Mouse (Mus musculus): Measurements from ENCODE around the gene Mthfd1l. TPM values are rescaled to one million over a fixed set of nuclear protein-coding genes. Genes with fewer than 3 reads are reported as not detected.

The Mthfd1l gene
- total and polyA plus RNA-seq, 3 experiments, result 53.4 to 237 (median 89.6) TPM

DNA sequence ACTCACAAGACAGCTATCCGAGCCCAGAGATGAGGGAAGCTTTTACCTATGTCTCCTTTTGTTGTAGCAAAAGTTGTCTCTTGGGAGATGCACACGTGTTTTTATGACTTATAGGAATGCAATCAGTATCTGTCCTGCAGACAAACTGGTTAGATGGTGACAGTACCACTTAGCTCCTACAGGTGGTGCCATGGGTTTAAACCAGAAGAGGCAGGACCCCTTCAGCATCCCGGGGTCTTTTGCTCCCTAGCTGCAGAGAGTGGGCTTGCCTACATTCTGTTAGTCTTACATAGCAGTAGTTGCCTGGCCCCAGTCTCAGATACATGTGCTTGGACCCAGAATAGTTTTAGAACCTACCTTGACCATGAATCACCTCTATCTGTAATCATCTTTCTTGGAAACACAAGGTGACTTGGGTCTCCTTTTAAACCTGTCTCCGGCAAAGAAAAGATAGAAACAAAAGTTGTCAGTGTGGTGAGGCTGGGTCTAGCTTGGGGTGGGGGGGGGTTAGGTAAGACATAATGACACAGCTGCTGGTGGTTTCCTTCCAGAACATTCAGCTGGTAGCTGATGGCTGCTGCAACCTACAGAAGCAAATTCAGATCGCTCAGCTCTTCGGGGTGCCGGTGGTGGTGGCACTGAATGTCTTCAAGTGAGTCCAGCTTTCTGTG lies 116.0 kb downstream of the Mthfd1l start:
- Histone ChIP-seq H3K36me3 (replicated peaks) (peaks cover 95% of the 10 kb centered on the region), H3K27me3 (ENCODE audit: insufficient read depth, low read length) (no peaks in the 10 kb centered on the region), H3K9me3 (replicated peaks) (no peaks in the 10 kb centered on the region), H3K4me1 (ENCODE audit: insufficient read depth, low read depth, low read length) (no peaks in the 10 kb centered on the region), H3K4me3 (ENCODE audit: low read depth, low read length) (no peak overlapping the region)
- DNase-seq (ENCODE audit: low spot score) (peak; percentile 6), ATAC-seq (ENCODE audit: extremely low read depth, insufficient number of reproducible peaks, low FRiP score, poor library complexity, severe bottlenecking) (no peak)
- TF ChIP-seq GATA1 (IDR thresholded peaks at IDR 0.05; ENCODE audit: borderline replicate concordance, low read length), result no peak
- no peak for TF ChIP-seq GATA2 (IDR thresholded peaks at IDR 0.05; ENCODE audit: borderline replicate concordance, low read depth, low read length)
- no peak for TF ChIP-seq POLR2AphosphoS5 (IDR thresholded peaks at IDR 0.05; ENCODE audit: insufficient replicate concordance, low read depth, low read length)
- TF ChIP-seq CTCF (IDR thresholded peaks at IDR 0.05; ENCODE audit: low read depth, low read length), result no peak
- TF ChIP-seq TAL1 (conservative IDR thresholded peaks at IDR 0.05; ENCODE audit: low read depth, low read length), result no peak

DNA sequence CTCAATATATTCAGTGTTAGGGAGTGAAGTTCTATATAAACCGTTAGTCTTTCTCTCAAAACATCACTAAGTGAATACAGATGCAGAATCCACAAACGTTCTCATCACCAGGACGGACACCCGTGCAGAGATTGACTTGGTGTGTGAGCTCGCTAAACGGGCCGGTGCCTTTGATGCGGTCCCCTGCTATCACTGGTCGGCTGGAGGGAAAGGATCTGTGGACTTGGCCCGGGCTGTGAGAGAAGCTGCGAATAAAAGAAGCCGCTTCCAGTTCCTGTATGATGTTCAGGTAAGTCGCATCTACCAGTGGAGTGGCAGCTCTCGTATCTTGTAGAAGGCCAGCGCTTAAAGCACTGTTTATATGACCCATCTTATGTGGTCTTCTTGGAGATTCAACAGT lies 117.0 kb downstream of the Mthfd1l start:
- Histone ChIP-seq H3K4me3 (ENCODE audit: low read depth, low read length) (no peak overlapping the region), H3K36me3 (replicated peaks) (peaks cover 95% of the 10 kb centered on the region), H3K9me3 (replicated peaks) (no peaks in the 10 kb centered on the region), H3K4me1 (ENCODE audit: insufficient read depth, low read depth, low read length) (no peaks in the 10 kb centered on the region), H3K27me3 (ENCODE audit: insufficient read depth, low read length) (no peaks in the 10 kb centered on the region)
- TF ChIP-seq GATA2 (IDR thresholded peaks at IDR 0.05; ENCODE audit: borderline replicate concordance, low read depth, low read length), result no peak
- TF ChIP-seq GATA1 (IDR thresholded peaks at IDR 0.05; ENCODE audit: borderline replicate concordance, low read length), result no peak
- TF ChIP-seq POLR2AphosphoS5 (IDR thresholded peaks at IDR 0.05; ENCODE audit: insufficient replicate concordance, low read depth, low read length), result no peak
- DNase-seq (ENCODE audit: low spot score), result no peak
- ATAC-seq (ENCODE audit: extremely low read depth, insufficient number of reproducible peaks, low FRiP score, poor library complexity, severe bottlenecking), result no peak

DNA sequence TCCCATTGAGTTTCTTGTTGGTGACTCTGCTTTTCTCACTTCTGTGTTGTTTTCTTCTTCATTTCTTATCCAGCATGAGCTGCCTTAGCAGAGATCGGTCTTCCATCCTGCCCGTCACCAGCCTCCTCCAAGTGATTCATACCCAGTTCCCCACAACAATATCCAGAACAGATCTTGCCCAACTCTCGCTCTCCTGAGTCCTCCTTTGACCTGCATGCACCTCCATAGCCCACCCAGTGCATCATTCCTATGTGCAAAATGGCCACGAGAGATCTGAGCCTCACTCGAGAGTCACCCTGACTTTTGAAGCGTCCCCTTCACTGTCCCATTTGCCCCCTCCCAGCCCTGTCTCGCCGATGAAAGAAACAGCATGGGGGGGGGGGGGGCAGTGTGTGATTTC lies 120.1 kb downstream of the Mthfd1l start:
- DNase-seq (ENCODE audit: low spot score) (no peak), ATAC-seq (ENCODE audit: extremely low read depth, insufficient number of reproducible peaks, low FRiP score, poor library complexity, severe bottlenecking) (no peak)
- TF ChIP-seq CTCF (IDR thresholded peaks at IDR 0.05; ENCODE audit: low read depth, low read length) (no peak), TAL1 (conservative IDR thresholded peaks at IDR 0.05; ENCODE audit: low read depth, low read length) (no peak), GATA1 (IDR thresholded peaks at IDR 0.05; ENCODE audit: borderline replicate concordance, low read length) (no peak), GATA2 (IDR thresholded peaks at IDR 0.05; ENCODE audit: borderline replicate concordance, low read depth, low read length) (no peak), POLR2AphosphoS5 (IDR thresholded peaks at IDR 0.05; ENCODE audit: insufficient replicate concordance, low read depth, low read length) (no peak)
- Histone ChIP-seq H3K4me3 (ENCODE audit: low read depth, low read length) (no peak overlapping the region), H3K4me1 (ENCODE audit: insufficient read depth, low read depth, low read length) (no peaks in the 10 kb centered on the region), H3K27me3 (ENCODE audit: insufficient read depth, low read length) (no peaks in the 10 kb centered on the region), H3K9me3 (replicated peaks) (no peaks in the 10 kb centered on the region), H3K36me3 (replicated peaks) (peaks cover 98% of the 10 kb centered on the region)

DNA sequence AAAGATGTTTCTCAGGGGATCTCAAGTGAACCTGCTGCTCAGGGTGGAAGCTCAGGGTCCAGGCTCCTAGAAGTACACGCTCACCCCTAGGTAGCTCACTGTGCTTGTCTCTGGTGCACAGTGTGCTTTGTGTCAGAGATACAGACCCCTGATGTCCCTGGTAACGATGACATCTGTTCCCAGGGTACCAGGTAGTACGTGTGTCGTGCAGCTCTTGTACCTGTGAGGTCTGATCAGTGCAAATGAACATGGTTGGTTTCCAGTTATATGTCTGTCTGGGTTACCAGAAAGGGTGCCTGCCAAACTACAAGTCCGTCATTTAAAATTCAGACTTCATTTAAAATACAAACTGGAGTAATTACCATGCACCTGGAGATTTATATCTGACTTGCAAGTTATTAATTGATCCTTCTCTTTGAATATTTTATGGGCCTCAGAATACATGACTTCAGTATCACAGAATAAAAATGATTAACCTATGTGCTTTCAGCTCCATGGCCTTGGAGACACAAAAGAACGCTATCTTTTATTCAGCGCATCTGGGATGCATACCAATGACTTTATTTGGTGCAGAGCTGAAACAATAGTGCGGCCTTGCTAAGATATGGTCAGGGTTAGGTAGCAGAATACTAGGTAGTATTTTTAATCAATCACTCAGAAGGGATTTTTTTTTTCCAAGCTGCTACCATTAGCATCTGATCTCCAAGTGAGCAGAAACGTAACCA lies 121.3 kb downstream of the Mthfd1l start:
- no peaks in the 10 kb centered on the region for H3K27me3 ChIP-seq (ENCODE audit: insufficient read depth, low read length)
- no peaks in the 10 kb centered on the region for H3K9me3 ChIP-seq (replicated peaks)
- no peak for TF ChIP-seq GATA1 (IDR thresholded peaks at IDR 0.05; ENCODE audit: borderline replicate concordance, low read length)
- no peak for TF ChIP-seq POLR2AphosphoS5 (IDR thresholded peaks at IDR 0.05; ENCODE audit: insufficient replicate concordance, low read depth, low read length)
- TF ChIP-seq CTCF (IDR thresholded peaks at IDR 0.05; ENCODE audit: low read depth, low read length), result no peak
- no peak for TF ChIP-seq GATA2 (IDR thresholded peaks at IDR 0.05; ENCODE audit: borderline replicate concordance, low read depth, low read length)
- no peak for TF ChIP-seq TAL1 (conservative IDR thresholded peaks at IDR 0.05; ENCODE audit: low read depth, low read length)
- no peak for ATAC-seq (ENCODE audit: extremely low read depth, insufficient number of reproducible peaks, low FRiP score, poor library complexity, severe bottlenecking)
- H3K36me3 ChIP-seq (replicated peaks), result peaks cover 97% of the 10 kb centered on the region
- no peaks in the 10 kb centered on the region for H3K4me1 ChIP-seq (ENCODE audit: insufficient read depth, low read depth, low read length)
- no peak overlapping the region for H3K4me3 ChIP-seq (ENCODE audit: low read depth, low read length)
- DNase-seq (ENCODE audit: low spot score), result no peak

DNA sequence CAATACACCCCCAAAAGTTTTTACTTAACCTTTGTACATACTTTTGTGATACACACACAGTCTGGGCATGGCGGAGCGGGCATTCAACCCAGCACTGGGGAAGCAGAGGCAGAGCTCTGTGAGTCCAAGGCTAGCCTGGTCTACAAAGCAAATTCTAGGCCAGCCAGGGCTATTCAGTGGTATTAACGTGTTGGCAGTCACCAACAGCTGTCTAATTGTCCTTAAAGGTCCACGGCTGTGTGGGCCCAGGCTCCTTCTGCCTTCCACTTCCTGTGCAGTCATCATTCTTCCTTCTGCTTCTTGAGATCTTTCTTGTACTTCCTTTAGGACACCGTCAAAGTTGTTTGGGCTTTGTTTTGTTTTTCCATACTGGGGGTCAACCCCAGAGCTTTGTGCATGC lies 123.2 kb downstream of the Mthfd1l start:
- peaks cover 94% of the 10 kb centered on the region for H3K36me3 ChIP-seq (replicated peaks)

DNA sequence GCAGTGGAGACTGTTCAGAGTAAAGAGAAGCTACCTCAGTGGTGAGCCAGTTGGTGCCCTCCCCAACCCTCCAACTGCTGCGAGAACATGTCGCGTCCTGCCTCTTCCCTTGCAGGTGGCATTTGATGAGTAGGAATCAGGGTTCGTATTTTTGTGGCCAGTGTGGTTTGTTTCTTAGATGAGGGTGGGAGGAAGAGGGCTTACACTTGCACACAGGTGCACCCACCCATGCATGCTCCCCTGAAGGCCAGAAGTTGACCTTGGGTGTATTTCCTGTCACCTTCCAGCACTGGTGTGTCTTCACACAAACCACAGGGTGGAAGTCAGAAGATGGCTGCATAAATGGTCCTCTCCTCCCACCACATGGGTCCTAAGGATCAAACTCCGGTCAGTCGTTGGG lies 127.1 kb downstream of the Mthfd1l start:
- Histone ChIP-seq H3K9me3 (replicated peaks) (no peaks in the 10 kb centered on the region), H3K4me1 (ENCODE audit: insufficient read depth, low read depth, low read length) (no peaks in the 10 kb centered on the region), H3K27me3 (ENCODE audit: insufficient read depth, low read length) (no peaks in the 10 kb centered on the region), H3K4me3 (ENCODE audit: low read depth, low read length) (no peak overlapping the region), H3K36me3 (replicated peaks) (peaks cover 94% of the 10 kb centered on the region)
- DNase-seq (ENCODE audit: low spot score), result no peak
- TF ChIP-seq CTCF (IDR thresholded peaks at IDR 0.05; ENCODE audit: low read depth, low read length), result no peak
- TF ChIP-seq GATA1 (IDR thresholded peaks at IDR 0.05; ENCODE audit: borderline replicate concordance, low read length), result no peak
- no peak for ATAC-seq (ENCODE audit: extremely low read depth, insufficient number of reproducible peaks, low FRiP score, poor library complexity, severe bottlenecking)

More for the DNA sequence above, 123.2 kb downstream of the Mthfd1l start:
- no peaks in the 10 kb centered on the region for H3K4me1 ChIP-seq (ENCODE audit: insufficient read depth, low read depth, low read length)
- H3K4me3 ChIP-seq (ENCODE audit: low read depth, low read length), result no peak overlapping the region
- H3K27me3 ChIP-seq (ENCODE audit: insufficient read depth, low read length), result no peaks in the 10 kb centered on the region
- ATAC-seq (ENCODE audit: extremely low read depth, insufficient number of reproducible peaks, low FRiP score, poor library complexity, severe bottlenecking) (no peak), DNase-seq (ENCODE audit: low spot score) (no peak)
- H3K9me3 ChIP-seq (replicated peaks), result no peaks in the 10 kb centered on the region
- no peak for TF ChIP-seq POLR2AphosphoS5 (IDR thresholded peaks at IDR 0.05; ENCODE audit: insufficient replicate concordance, low read depth, low read length)
- no peak for TF ChIP-seq CTCF (IDR thresholded peaks at IDR 0.05; ENCODE audit: low read depth, low read length)
- TF ChIP-seq TAL1 (conservative IDR thresholded peaks at IDR 0.05; ENCODE audit: low read depth, low read length), result no peak
- TF ChIP-seq GATA2 (IDR thresholded peaks at IDR 0.05; ENCODE audit: borderline replicate concordance, low read depth, low read length), result no peak
- TF ChIP-seq GATA1 (IDR thresholded peaks at IDR 0.05; ENCODE audit: borderline replicate concordance, low read length), result no peak
